Mouse (Mus musculus): ENCODE measurements at regions not wholly inside any gene's neighbourhood (a gene's known extent, or its start where the extent isn't known, plus 50 kb on each side); places are given as distances from the start of the nearest gene placed in this dataset.

GRCm38 (mm10) chr4:131383862-131384261, 439.7 kb downstream of the Matn1 start:
- H3K9me3 ChIP-seq (ENCODE audit: control insufficient read depth, low read length), result no peaks in the 10 kb centered on the region
- H3K36me3 ChIP-seq (ENCODE audit: control insufficient read depth, insufficient read depth, low read length), result no peaks in the 10 kb centered on the region
- no peak overlapping the region for H3K4me3 ChIP-seq (ENCODE audit: low read depth, low read length)
- H3K9ac ChIP-seq (ENCODE audit: low read length), result no peak overlapping the region
- H3K4me2 ChIP-seq, result no peak overlapping the region
- H3K27ac ChIP-seq (ENCODE audit: low read depth, low read length), result no peak overlapping the region
- 87% methylated on average over 5 of the region's 5 CpGs for WGBS
- ATAC-seq (ENCODE audit: low FRiP score) (no peak), DNase-seq (ENCODE audit: low spot score, missing footprints) (no peak)
- no peaks in the 10 kb centered on the region for H3K27me3 ChIP-seq (ENCODE audit: control insufficient read depth, insufficient read depth, low read length)
- no peaks in the 10 kb centered on the region for H3K4me1 ChIP-seq (ENCODE audit: control insufficient read depth, insufficient read depth, low read length)

DNA sequence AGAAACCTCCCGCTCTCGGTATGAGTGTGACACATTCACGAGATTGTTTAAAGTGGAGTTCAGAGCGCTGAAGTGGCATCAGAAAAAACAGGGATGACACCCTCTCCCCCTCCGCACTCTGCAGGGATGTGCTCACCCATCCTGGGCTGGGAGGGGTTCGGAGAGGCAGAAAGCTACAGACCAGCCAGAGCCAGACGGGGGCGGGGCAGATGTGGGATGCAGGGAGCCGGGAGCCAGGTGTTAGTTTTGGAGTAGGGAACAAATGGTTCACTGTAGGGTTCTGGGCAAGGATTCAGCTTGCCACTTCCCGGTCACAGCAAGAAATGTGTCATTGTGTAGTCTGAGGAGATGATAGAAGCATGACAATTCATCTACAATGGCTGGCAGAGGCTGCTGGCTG, 442.8 kb downstream of the Matn1 start:
- Histone ChIP-seq H3K9ac (ENCODE audit: low read length) (no peak overlapping the region), H3K27ac (ENCODE audit: low read depth, low read length) (no peak overlapping the region), H3K27me3 (ENCODE audit: control insufficient read depth, insufficient read depth, low read length) (no peaks in the 10 kb centered on the region), H3K4me1 (ENCODE audit: control insufficient read depth, insufficient read depth, low read length) (no peaks in the 10 kb centered on the region), H3K36me3 (ENCODE audit: control insufficient read depth, insufficient read depth, low read length) (no peaks in the 10 kb centered on the region), H3K4me3 (ENCODE audit: low read depth, low read length) (no peak overlapping the region), H3K9me3 (ENCODE audit: control insufficient read depth, low read length) (no peaks in the 10 kb centered on the region), H3K4me2 (no peak overlapping the region)
- ATAC-seq (ENCODE audit: low FRiP score) (no peak), DNase-seq (ENCODE audit: low spot score, missing footprints) (no peak)
- 85% methylated on average over 10 of the region's 10 CpGs for WGBS

DNA sequence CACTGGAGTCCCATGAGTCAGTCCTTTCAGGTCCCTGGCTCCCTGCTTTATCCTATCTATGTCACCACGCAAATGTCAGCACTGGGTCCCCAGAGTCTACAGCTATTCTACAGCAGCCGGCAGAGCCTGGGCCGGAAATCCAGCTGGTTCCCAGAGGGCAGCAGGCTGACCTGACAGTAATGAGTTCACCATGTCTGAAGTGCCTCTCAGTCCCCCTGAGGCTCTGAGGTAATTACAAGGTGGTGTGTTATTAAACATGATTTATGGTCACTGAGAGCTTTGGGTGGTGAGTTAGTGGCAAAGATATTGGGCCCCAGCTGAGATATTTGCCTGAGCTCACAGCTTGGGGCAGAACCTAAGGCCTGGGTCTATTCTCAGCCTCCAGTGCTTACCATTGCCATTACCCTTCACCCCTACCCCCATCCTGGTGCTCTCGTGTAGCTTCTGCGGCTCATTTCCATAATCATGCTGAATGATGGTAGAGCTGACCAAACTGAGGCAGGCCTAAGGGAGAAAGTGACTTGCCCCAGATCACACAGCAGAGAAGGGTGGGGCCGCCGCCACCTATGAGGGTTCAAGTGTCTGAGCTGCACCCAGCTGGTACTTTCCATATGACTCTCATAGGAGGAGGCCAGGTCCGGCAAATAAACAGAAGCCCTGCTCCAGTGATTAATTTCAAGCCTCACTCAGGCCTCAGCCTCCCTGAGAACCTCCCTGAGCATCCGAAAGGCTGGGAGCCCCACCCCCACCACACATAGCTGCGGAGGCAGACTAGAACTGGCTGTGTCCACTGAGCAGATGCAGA, 446.8 kb downstream of the Ptpru start:
- Histone ChIP-seq H3K36me3 (ENCODE audit: control insufficient read depth, insufficient read depth, low read length) (no peaks in the 10 kb centered on the region), H3K4me1 (ENCODE audit: control insufficient read depth, insufficient read depth, low read length) (no peaks in the 10 kb centered on the region), H3K9ac (ENCODE audit: low read length) (no peak overlapping the region), H3K9me3 (ENCODE audit: control insufficient read depth, low read length) (no peaks in the 10 kb centered on the region), H3K4me3 (ENCODE audit: low read depth, low read length) (no peak overlapping the region), H3K4me2 (no peak overlapping the region), H3K27ac (ENCODE audit: low read depth, low read length) (peak overlapping the region; percentile 11; the same call in 1 of the 2 replicates), H3K27me3 (ENCODE audit: control insufficient read depth, insufficient read depth, low read length) (no peaks in the 10 kb centered on the region)
- no peak for DNase-seq (ENCODE audit: low spot score, missing footprints)
- ATAC-seq (ENCODE audit: low FRiP score), result peak; percentile 59
- 65% methylated on average over 10 of the region's 10 CpGs for WGBS

DNA sequence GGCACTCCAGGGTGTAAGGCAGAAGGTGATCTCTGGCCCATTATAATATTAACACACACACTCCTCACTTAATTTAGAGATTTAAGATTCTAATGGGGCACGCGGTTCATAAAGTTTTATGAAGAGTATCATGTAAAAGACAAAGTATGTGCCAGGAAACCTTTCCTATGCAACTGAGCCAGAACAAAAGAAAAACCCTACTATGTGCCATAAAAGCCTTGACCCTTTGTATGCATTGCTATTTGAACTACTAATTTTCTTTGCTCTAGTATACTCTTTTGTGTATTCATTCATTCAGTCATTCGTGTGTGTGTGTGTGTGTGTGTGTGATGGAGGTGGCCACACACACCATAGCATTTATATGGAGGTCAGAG, 446.2 kb downstream of the Ptpru start:
- DNase-seq (ENCODE audit: low spot score, missing footprints) (no peak), ATAC-seq (ENCODE audit: low FRiP score) (no peak)
- no peaks in the 10 kb centered on the region for H3K4me1 ChIP-seq (ENCODE audit: control insufficient read depth, insufficient read depth, low read length)
- H3K36me3 ChIP-seq (ENCODE audit: control insufficient read depth, insufficient read depth, low read length), result no peaks in the 10 kb centered on the region
- 91% methylated on average over 3 of the region's 3 CpGs for WGBS
- no peaks in the 10 kb centered on the region for H3K9me3 ChIP-seq (ENCODE audit: control insufficient read depth, low read length)
- H3K27ac ChIP-seq (ENCODE audit: low read depth, low read length), result no peak overlapping the region
- no peak overlapping the region for H3K9ac ChIP-seq (ENCODE audit: low read length)
- H3K4me3 ChIP-seq (ENCODE audit: low read depth, low read length), result no peak overlapping the region
- H3K4me2 ChIP-seq, result no peak overlapping the region
- H3K27me3 ChIP-seq (ENCODE audit: control insufficient read depth, insufficient read depth, low read length), result no peaks in the 10 kb centered on the region

DNA sequence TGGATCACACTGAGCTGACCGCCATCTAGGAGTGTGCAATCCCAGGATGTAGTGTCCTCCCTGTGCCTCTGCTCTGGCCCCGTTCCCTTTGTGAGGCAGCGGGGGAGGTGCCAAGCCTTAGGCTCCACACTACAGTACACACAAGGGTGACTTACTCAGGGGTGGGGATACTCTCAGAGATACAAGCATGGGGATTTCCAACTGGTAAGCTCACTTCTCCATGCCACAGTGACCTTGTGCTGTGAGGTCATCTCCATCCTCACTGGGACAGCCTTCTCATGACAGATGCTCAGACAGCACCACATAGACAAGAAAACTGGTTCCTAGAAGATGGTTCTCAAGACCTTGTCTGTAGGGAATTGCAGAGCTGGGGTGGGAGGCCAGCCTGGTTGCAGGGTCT, 445.6 kb downstream of the Ptpru start:
- no peaks in the 10 kb centered on the region for H3K4me1 ChIP-seq (ENCODE audit: control insufficient read depth, insufficient read depth, low read length)
- 82% methylated on average over 3 of the region's 3 CpGs for WGBS
- H3K27ac ChIP-seq (ENCODE audit: low read depth, low read length), result no peak overlapping the region
- H3K4me2 ChIP-seq, result no peak overlapping the region
- no peaks in the 10 kb centered on the region for H3K36me3 ChIP-seq (ENCODE audit: control insufficient read depth, insufficient read depth, low read length)
- H3K9me3 ChIP-seq (ENCODE audit: control insufficient read depth, low read length), result no peaks in the 10 kb centered on the region
- H3K9ac ChIP-seq (ENCODE audit: low read length), result no peak overlapping the region
- H3K4me3 ChIP-seq (ENCODE audit: low read depth, low read length), result no peak overlapping the region
- DNase-seq (ENCODE audit: low spot score, missing footprints) (no peak), ATAC-seq (ENCODE audit: low FRiP score) (no peak)
- no peaks in the 10 kb centered on the region for H3K27me3 ChIP-seq (ENCODE audit: control insufficient read depth, insufficient read depth, low read length)

DNA sequence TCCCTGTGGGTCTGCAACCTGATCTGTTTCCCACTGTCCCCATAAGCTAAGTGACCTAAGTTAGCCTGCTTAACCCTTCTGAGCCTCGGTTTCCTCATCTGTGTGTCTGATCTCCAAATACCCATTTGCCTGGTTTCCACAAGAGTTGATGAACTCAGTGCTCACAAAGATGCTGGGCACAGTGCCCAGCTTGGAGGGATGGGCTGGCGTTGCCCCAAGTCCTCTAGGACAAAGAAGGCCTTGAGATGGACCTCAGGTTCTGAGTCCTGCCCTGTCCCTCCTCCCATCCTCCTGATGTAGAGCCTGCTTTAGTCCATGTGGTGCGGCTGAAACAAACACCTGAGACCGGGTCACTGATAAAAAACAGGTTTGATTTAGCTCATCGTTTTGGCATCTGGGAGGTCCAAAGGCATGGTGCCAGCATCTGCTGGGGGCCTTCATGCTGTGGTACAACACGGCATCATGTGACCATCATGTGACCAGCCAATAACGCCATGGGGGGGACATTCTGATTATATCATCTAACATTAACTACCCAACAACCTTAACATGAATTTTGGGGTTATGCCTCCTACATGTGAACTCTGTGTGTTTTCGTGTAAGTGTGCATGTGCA, 441.8 kb downstream of the Ptpru start:
- no peak for ATAC-seq (ENCODE audit: low FRiP score)
- H3K9me3 ChIP-seq (ENCODE audit: control insufficient read depth, low read length), result no peaks in the 10 kb centered on the region
- WGBS, result 91% methylated on average over 8 of the region's 8 CpGs
- H3K27me3 ChIP-seq (ENCODE audit: control insufficient read depth, insufficient read depth, low read length), result no peaks in the 10 kb centered on the region
- no peak for DNase-seq (ENCODE audit: low spot score, missing footprints)
- no peaks in the 10 kb centered on the region for H3K36me3 ChIP-seq (ENCODE audit: control insufficient read depth, insufficient read depth, low read length)
- no peak overlapping the region for H3K9ac ChIP-seq (ENCODE audit: low read length)
- no peak overlapping the region for H3K27ac ChIP-seq (ENCODE audit: low read depth, low read length)
- H3K4me2 ChIP-seq, result no peak overlapping the region
- no peaks in the 10 kb centered on the region for H3K4me1 ChIP-seq (ENCODE audit: control insufficient read depth, insufficient read depth, low read length)
- no peak overlapping the region for H3K4me3 ChIP-seq (ENCODE audit: low read depth, low read length)

- H3K36me3 ChIP-seq (ENCODE audit: control insufficient read depth, insufficient read depth, low read length), result no peaks in the 10 kb centered on the region
- no peak for ATAC-seq (ENCODE audit: low FRiP score)
- WGBS, result 86% methylated on average over 10 of the region's 10 CpGs
Observed at GRCm38 (mm10) chr4:131397161-131397560, 440.9 kb downstream of the Ptpru start.

GRCm38 (mm10) chr4:131400756-131401155, 437.3 kb downstream of the Ptpru start:
- no peaks in the 10 kb centered on the region for H3K27me3 ChIP-seq (ENCODE audit: control insufficient read depth, insufficient read depth, low read length)
- peak; percentile 93 for DNase-seq (ENCODE audit: low spot score, missing footprints)
- no peaks in the 10 kb centered on the region for H3K36me3 ChIP-seq (ENCODE audit: control insufficient read depth, insufficient read depth, low read length)
- no peak overlapping the region for H3K4me3 ChIP-seq (ENCODE audit: low read depth, low read length)
- H3K27ac ChIP-seq (ENCODE audit: low read depth, low read length), result no peak overlapping the region
- H3K9ac ChIP-seq (ENCODE audit: low read length), result no peak overlapping the region
- no peaks in the 10 kb centered on the region for H3K9me3 ChIP-seq (ENCODE audit: control insufficient read depth, low read length)
- no peaks in the 10 kb centered on the region for H3K4me1 ChIP-seq (ENCODE audit: control insufficient read depth, insufficient read depth, low read length)
- no peak for ATAC-seq (ENCODE audit: low FRiP score)
- WGBS, result 24% methylated on average over 11 of the region's 11 CpGs
- no peak overlapping the region for H3K4me2 ChIP-seq

More at GRCm38 (mm10) chr4:131397161-131397560, 440.9 kb downstream of the Ptpru start:
- no peak for DNase-seq (ENCODE audit: low spot score, missing footprints)
- H3K4me1 ChIP-seq (ENCODE audit: control insufficient read depth, insufficient read depth, low read length), result no peaks in the 10 kb centered on the region
- H3K27me3 ChIP-seq (ENCODE audit: control insufficient read depth, insufficient read depth, low read length), result no peaks in the 10 kb centered on the region
- no peak overlapping the region for H3K9ac ChIP-seq (ENCODE audit: low read length)
- H3K4me2 ChIP-seq, result no peak overlapping the region
- no peak overlapping the region for H3K4me3 ChIP-seq (ENCODE audit: low read depth, low read length)
- H3K9me3 ChIP-seq (ENCODE audit: control insufficient read depth, low read length), result no peaks in the 10 kb centered on the region
- no peak overlapping the region for H3K27ac ChIP-seq (ENCODE audit: low read depth, low read length)

DNA sequence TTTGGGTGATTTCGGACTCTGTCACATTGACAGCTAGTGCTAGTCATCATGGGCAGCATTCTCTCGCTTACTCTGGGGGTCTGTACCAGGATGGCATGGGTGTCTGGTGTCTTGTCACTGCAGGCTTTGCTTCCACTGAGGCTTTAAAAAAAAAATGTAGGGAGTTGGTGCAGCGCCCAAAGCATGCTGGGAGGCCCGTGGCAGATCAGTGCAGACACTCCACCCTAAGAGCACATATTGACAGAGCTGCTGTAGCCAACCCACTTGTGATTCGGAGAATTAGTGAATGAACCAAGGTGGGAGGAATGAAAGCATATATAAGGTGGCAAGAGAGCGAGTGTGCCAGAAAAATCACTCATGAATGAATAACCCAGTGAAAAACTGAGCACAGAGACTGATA, 436.8 kb downstream of the Ptpru start:
- DNase-seq (ENCODE audit: low spot score, missing footprints) (no peak), ATAC-seq (ENCODE audit: low FRiP score) (no peak)
- Histone ChIP-seq H3K4me3 (ENCODE audit: low read depth, low read length) (no peak overlapping the region), H3K27me3 (ENCODE audit: control insufficient read depth, insufficient read depth, low read length) (no peaks in the 10 kb centered on the region), H3K9ac (ENCODE audit: low read length) (no peak overlapping the region), H3K36me3 (ENCODE audit: control insufficient read depth, insufficient read depth, low read length) (no peaks in the 10 kb centered on the region), H3K4me1 (ENCODE audit: control insufficient read depth, insufficient read depth, low read length) (no peaks in the 10 kb centered on the region), H3K27ac (ENCODE audit: low read depth, low read length) (no peak overlapping the region), H3K9me3 (ENCODE audit: control insufficient read depth, low read length) (no peaks in the 10 kb centered on the region), H3K4me2 (no peak overlapping the region)
- 94% methylated on average over 6 of the region's 6 CpGs for WGBS
